Mouse (Mus musculus) thymus, postnatal 0 days (tissue): ENCODE results near the gene Ankrd40. TPM values are rescaled to one million over a fixed set of nuclear protein-coding genes. Genes with fewer than 3 reads are reported as not detected.

Source experiments
- DNase-seq: peaks from one replicate; pipeline ENCODE4 v3.0.0-alpha.2; 2015; ENCODE audit warnings: low spot score
- polyA plus RNA-seq: library from polyadenylated mRNA; unstranded; fragments of >200 nt; fragmentation: Nextera tagmentation; extraction: Ambion mirVana; gene quantifications from 2 replicates; pipeline ENCODE4 v1.2.1, GENCODE M21; 2015

Gene Ankrd40
- polyA plus RNA-seq = 16.2 and 20.0 TPM in 2 replicates

DNA sequence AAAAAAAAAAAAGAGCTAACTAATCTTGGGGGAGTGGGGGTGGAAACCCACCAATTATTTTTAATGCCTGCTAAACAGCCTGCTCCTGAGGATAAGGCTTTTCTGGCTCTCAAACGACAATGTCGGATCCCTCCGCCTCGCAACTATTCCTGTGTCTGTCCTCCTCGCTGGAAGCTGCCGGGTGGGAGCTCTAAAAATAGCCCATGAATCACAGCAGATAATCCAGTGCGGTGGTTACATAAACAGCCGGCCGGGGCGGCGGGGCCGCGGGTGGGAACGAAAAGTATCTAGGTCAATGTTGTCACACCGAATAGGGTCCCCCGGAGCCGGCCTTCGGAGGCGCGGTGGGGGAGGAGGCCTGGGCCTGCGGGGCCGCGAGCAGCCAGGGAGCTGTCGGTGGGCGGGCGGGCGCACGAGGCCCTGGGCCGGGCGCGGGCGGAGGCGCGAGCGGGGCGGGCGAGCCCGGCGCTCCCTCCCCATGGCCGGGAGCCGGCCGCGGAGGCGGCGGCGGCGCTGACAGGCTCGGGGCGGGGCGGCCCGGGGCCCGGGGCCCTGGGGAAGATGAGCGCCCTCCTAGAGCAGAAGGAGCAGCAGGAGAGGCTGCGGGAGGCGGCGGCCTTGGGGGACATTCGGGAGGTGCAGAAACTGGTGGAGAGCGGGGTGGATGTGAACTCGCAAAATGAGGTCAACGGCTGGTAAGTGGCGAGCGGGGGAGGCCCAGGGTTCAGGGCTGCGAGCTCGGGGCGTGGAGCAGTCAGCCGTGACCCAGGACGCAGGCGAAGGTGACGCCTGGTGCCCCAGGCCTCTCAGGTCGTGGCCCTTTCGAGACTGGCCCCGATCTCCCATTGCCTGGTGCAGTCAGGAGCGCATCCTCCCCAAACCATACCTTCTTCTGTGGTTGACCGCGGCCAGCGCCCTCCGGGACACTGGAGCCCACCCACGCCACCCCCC lies at the start of gene Ankrd40:
Ankrd40 (plus strand) TSS at position 309 of the 951 bp plus-strand sequence.
- peak; percentile 80 for DNase-seq

- DNase-seq = no peak
These were observed 46.3 kb upstream of the Ankrd40 start, which contains the start of gene Gm21885 for GRCm38 (mm10) chr11:94281199-94282181. Gm21885 (plus strand) TSS chr11:94281873.

DNA sequence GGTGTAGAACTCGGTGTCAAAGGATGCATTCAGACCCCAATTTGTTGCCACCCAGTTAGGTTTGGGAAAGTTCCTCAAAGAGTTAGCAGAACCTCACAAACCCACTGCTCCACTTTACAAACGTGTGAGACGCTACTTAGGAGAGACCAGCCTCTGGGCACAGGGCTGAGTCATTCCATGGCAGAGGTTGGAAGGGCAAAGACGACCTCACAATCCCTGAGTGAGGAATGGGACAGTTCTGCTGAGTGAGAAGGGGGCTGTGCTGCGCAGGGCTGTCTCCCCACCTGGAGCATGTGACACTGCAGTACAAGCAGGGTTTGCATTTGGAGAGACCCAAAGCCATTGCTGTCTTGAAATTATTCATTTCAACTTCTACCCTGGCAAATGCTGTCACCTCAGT lies 45.5 kb upstream of the Ankrd40 start:
- DNase-seq = no peak

DNA sequence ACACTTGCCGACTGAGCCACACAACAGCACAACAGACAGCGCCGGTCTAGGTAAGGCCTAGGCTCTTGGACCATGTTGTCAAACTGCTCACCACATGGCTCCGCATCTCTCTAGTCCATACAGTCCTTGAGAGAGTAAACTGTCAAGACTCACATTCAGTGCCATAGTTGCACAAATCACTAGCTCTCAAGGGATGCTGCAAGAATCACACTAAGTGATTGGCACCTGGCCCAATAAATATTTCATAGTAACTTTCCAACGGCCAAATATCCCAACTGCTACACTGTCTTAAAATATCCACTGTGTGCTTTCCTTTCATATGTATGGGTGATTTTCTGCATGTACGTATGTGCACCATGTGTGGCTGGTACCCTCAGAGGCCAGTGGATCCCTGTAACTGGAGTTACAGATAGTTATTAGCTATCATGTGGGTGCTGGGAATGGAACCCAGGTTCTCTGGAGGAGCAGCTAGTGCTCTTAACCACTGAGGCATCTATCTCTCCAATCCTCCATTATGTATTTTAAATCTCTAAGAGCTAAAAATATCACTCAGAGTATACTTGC lies 44.2 kb upstream of the Ankrd40 start:
- DNase-seq = no peak

DNA sequence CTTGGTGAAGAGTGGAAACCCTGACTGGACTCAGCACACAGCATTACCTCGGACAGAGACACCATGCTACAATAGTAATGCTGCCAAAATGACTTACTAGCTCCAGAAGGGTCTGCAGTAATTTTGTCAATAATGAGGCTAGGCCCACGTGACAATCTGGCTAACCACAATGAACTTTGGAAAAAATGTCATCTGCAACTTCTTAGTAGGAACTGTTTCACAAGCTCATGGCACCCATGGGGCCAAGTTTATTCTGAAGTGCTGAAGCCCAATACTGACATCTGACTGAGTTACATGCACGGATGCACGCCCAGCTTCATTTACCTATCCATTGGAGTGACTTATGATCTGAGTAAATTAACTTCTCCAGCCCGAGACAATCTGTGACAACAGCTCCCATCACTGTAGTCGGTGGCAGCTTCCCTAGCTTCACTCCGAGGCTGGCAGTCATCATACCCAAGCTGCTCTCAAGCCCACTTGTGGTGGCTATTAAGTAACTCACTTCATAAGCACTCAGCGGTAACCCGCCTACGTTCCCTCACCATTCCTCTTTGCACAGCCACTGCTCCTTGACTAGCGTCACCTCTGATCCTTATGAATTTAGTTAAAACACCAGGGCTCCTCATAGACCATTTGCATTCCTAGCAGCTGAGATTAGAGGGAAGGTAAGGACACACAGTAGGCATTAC lies 41.8 kb upstream of the Ankrd40 start:
- no peak for DNase-seq

- no peak for DNase-seq
These were observed 40.7 kb upstream of the Ankrd40 start for GRCm38 (mm10) chr11:94287105-94287504.

DNA sequence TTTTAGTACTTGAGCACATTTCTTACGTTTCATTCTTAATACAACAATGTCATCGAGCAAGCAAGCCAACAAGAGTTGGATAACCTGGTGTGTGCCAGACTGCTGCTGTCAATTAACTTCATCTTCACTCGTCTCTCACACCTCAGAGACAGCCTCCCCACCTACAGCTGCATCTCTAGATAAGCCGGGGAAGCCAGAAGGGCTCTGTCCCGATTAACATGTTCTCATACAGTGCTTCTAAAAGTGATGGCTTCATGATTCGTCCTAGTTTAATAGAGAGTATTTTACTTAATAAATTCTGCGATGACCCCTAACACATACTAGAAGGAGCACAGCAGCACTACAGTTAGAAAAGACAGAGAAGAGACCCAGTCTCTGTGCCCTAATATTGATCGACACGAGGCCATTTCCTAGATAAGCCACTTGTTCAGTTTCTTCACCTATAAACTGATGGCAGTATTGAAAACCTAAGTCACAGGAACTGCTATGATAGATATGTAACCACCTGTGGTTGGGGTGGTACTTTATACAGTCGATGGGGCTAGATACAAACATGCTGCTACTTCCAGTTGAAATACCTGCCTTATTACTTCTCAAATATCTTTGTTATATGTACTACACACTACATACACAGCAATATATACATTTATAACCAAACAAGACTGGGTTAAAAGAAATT lies 37.6 kb upstream of the Ankrd40 start:
- DNase-seq = no peak

GRCm38 (mm10) chr11:94294996-94295845 lies 32.6 kb upstream of the Ankrd40 start:
- no peak for DNase-seq

GRCm38 (mm10) chr11:94312733-94313132 lies 15.1 kb upstream of the Ankrd40 start:
- no peak for DNase-seq

GRCm38 (mm10) chr11:94314098-94314652 lies 13.6 kb upstream of the Ankrd40 start:
- no peak for DNase-seq

GRCm38 (mm10) chr11:94315308-94315707 lies 12.5 kb upstream of the Ankrd40 start:
- no peak for DNase-seq

GRCm38 (mm10) chr11:94316528-94316927 lies 11.3 kb upstream of the Ankrd40 start:
- no peak for DNase-seq

GRCm38 (mm10) chr11:94317014-94317413 lies 10.8 kb upstream of the Ankrd40 start:
- DNase-seq = no peak

- DNase-seq = no peak
These were observed 10.3 kb upstream of the Ankrd40 start for GRCm38 (mm10) chr11:94317515-94317914.

GRCm38 (mm10) chr11:94318056-94318455 lies 9.7 kb upstream of the Ankrd40 start:
- DNase-seq = no peak

- no peak for DNase-seq
These were observed 6.6 kb upstream of the Ankrd40 start for GRCm38 (mm10) chr11:94320969-94321930.

- peak; percentile 96 for DNase-seq
These were observed 5.8 kb upstream of the Ankrd40 start, which contains the start of gene Luc7l3 for GRCm38 (mm10) chr11:94321931-94322400. Luc7l3 (minus strand) TSS chr11:94321988.
